Mouse (Mus musculus) hindbrain, embryonic 13.5 days (tissue): ENCODE measurements around the gene Gtf2h1. TPM values are rescaled to one million over a fixed set of nuclear protein-coding genes. Genes with fewer than 3 reads are reported as not detected.

Source experiments
- ATAC-seq: fragments of 200-750 bp; cut with Nextera tagmentation; 2 replicates; pipeline ENCODE4 v1.8.0; 2017; ENCODE audit warnings: moderate TSS enrichment; ENCODE audit not compliant: low FRiP score
- H3K27ac ChIP-seq: fragments of 300-500 bp; sonication (generic); 2 replicates; pipeline ENCODE4 v1.5.1; 2015; ENCODE audit warnings: inconsistent platforms, mild to moderate bottlenecking, moderate library complexity
- H3K27me3 ChIP-seq: fragments of 300-500 bp; sonication (generic); 2 replicates; pipeline ENCODE4 v1.6.1; 2015; ENCODE audit warnings: mild to moderate bottlenecking, inconsistent platforms
- H3K36me3 ChIP-seq: fragments of 300-500 bp; sonication (generic); 2 replicates; pipeline ENCODE4 v1.6.1; 2015; ENCODE audit warnings: mild to moderate bottlenecking, inconsistent platforms
- H3K4me1 ChIP-seq: fragments of 300-500 bp; sonication (generic); replicated peaks from 2 replicates; pipeline ENCODE4 v1.6.1; 2015; ENCODE audit warnings: inconsistent platforms
- H3K4me2 ChIP-seq: fragments of 300-500 bp; sonication (generic); 2 replicates; pipeline ENCODE4 v1.6.1; 2015; ENCODE audit warnings: inconsistent platforms, mild to moderate bottlenecking, moderate library complexity
- H3K4me3 ChIP-seq: fragments of 300-500 bp; sonication (generic); 2 replicates; pipeline ENCODE4 v1.5.1; 2015; ENCODE audit warnings: mild to moderate bottlenecking, inconsistent platforms
- H3K9ac ChIP-seq: fragments of 300-500 bp; sonication (generic); 2 replicates; pipeline ENCODE4 v1.6.1; 2015; ENCODE audit warnings: mild to moderate bottlenecking, inconsistent platforms
- H3K9me3 ChIP-seq: fragments of 300-500 bp; sonication (generic); 2 replicates; pipeline ENCODE4 v1.6.1; 2016; ENCODE audit warnings: inconsistent platforms
- WGBS: fragments of 180-500 bp; shearing (Covaris S2); methylation state at CpG from one replicate; pipeline ENCODE4 v1.1.7; 2015; 5-methylcytosine and 5-hydroxymethylcytosine counted together
- polyA plus RNA-seq: library from polyadenylated mRNA; unstranded; fragments of >200 nt; fragmentation: Nextera tagmentation; extraction: Ambion mirVana; gene quantifications from 2 replicates; pipeline ENCODE4 v1.2.1, GENCODE M21; 2015

Gene Gtf2h1
- polyA plus RNA-seq: 43.7 and 44.2 TPM in 2 replicates

DNA sequence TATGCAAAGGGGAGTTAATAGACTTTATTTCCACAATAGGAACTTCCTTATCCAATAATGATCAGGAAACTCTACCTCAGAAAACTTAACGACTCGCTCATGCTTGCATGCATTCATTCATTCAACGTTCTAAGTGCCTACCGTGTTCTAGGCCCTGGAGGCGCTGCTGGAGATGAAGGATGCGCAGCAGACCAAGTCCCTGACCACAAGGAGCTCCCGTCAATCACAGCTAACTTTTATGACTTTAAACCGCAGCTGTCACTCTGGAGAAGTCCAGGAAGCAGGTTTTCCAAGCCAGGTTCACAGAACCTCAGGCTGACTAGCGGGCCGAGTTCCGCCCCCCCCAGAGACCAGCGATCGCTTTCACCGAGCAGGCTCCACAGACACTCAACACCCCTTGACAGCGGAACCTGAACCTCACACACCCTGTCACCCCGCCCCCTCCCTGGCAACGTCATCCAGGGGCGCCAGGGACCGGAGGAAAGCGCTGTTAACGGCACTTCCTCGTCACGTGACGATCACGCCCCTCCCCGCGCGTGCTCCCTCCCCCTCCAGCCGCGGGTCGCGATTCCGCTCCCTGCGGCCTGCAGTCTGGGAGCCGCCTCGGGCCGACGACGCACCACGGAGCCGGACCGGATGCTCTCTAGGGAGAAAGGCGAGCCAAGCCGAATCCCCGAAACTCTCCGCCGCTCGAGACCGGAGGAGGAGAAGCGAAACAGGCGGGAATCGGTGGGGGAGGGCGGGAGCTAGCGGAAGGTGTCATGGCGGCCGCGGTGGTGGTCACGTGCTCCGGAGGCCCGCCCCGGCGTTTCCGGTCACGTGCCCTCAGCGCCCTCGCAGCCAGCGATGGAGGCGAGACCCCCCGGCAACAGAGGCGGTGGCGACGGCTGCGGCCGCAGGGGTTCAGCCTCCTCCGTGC, at the start of gene Gtf2h1, which contains the start of gene Hps5:
Gene Gtf2h1, plus strand, starts transcription at position 817 of the 919 bp plus-strand sequence.
Gene Hps5, minus strand, starts transcription at position 778 of the 919 bp plus-strand sequence.
- Histone ChIP-seq H3K27ac (peak within 1 kb of the TSS; percentile 86), H3K4me3 (peak within 1 kb of the TSS; percentile 93), H3K4me2 (peak within 1 kb of the TSS; percentile 96), H3K9me3 (no peaks in the 10 kb centered on the region), H3K27me3 (no peaks in the 10 kb centered on the region), H3K9ac (peak within 1 kb of the TSS; percentile 95), H3K4me1 (peaks cover 42% of the 10 kb centered on the region), H3K36me3 (peaks cover 9% of the 10 kb centered on the region)
- WGBS: under 1% methylated on average over 62 of the region's 75 CpGs
- ATAC-seq: peak; percentile 99

DNA sequence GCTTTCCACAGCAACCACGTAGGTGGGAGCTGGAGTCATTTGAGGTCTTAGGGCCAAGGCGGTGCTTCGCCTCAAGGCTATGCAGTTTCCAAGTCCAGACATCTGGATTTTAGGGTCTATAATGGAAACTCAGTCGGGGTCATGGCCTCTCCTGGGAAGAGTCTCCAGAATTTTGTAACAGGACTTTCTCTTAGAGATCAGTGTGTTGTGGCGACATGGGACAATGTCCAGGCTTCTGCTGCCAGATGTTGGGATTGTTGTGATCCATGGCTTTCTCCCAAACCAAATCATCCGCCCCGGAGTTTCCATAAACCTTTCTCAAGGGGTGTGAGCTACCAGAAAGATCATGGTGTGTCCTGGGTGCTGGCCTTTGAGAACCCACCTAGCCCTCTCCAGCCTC, 49.5 kb upstream of the Gtf2h1 start:
- no peak for ATAC-seq
- Histone ChIP-seq H3K9me3 (no peaks in the 10 kb centered on the region), H3K36me3 (no peaks in the 10 kb centered on the region), H3K4me1 (no peaks in the 10 kb centered on the region), H3K9ac (no peak overlapping the region), H3K27ac (no peak overlapping the region), H3K4me3 (no peak overlapping the region), H3K4me2 (no peak overlapping the region), H3K27me3 (no peaks in the 10 kb centered on the region)
- 88% methylated on average over 7 of the region's 7 CpGs for WGBS

DNA sequence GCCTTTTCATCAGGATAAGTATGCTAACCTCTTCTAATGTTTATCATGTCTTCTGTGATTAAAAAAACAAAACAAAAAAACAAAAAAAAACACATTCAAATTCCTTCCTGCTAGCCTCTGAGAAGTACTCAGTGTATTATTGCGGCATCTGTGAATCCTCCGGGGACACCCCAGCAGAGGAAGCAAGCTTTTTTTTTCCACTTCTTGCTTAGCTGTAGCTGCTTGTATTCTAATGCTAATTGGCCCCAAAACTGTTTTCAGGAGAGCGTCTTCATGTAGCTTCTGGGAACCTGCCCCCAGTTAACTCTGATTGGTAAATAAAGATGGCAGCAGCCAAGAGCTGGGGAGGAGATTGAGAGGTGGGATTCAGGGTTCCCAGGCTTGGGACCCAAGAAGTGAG, 47.4 kb upstream of the Gtf2h1 start:
- 28% methylated on average over 3 of the region's 3 CpGs for WGBS
- no peak for ATAC-seq
- Histone ChIP-seq H3K4me3 (no peak overlapping the region), H3K4me1 (no peaks in the 10 kb centered on the region), H3K27me3 (no peaks in the 10 kb centered on the region), H3K9me3 (no peaks in the 10 kb centered on the region), H3K36me3 (no peaks in the 10 kb centered on the region), H3K27ac (no peak overlapping the region), H3K9ac (no peak overlapping the region), H3K4me2 (no peak overlapping the region)

DNA sequence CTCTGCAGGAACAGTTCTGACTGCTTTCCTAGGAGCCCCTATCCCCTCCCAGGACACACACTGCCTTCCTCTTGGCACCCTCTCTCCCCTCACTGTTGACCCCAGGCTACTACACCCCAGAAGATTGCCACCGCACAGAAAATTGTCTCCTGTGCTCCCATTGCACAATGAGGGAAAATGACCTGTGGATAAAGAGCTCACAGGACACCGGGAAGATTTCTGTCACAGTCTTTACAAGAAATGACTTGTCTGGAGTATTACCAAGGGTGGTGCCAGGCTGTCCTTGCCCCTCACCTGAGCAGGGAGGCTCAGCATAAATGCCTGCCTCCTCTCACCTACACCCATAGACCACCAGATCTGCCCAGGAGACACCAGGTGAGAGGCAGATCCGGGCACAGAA, 44.4 kb upstream of the Gtf2h1 start, which contains the start of gene Saa2:
Gene Saa2, plus strand, starts transcription at position 301 of the 400 bp plus-strand sequence.
- H3K36me3 ChIP-seq: no peaks in the 10 kb centered on the region
- H3K9me3 ChIP-seq: no peaks in the 10 kb centered on the region
- no peak within 1 kb of the TSS for H3K4me3 ChIP-seq
- ATAC-seq: no peak
- 78% methylated on average over 3 of the region's 3 CpGs for WGBS
- no peak within 1 kb of the TSS for H3K9ac ChIP-seq
- no peaks in the 10 kb centered on the region for H3K27me3 ChIP-seq
- no peak within 1 kb of the TSS for H3K4me2 ChIP-seq
- no peaks in the 10 kb centered on the region for H3K4me1 ChIP-seq
- no peak within 1 kb of the TSS for H3K27ac ChIP-seq

DNA sequence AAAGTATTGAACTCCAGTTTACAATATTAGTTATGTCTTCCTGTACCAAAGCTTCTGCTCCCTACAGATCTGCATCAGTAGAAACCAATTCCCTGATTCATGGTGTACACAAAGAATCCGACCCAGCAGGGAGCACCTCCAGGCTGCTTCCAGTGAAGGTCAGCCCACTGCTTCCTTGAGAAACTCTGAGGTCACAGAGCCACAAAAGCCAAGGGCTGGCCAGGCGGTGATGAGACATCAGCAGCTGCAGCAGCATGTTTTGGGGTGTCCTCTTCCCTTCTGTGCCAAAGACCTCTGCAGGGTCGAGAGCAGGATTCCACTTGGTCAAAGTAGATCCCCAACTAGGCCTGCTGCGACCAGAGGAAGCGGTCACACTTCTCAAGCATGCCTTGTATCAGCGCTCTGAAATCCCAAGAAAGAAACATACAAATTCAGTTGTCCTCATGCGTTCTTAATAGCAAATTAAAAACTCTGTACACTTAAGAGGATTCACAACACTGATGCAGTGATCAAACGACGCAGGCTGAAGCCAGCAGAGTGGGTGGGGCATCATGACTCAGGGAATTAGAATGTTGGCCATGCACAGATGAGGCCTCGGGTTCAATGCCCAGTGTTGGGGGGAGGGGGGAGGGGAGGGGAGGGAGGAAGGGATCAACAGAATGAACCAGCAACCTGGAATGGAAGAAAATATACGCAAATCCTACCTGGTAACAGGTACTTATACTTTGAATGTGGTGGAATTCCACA, 34.7 kb upstream of the Gtf2h1 start:
- 82% methylated on average over 11 of the region's 11 CpGs for WGBS

DNA sequence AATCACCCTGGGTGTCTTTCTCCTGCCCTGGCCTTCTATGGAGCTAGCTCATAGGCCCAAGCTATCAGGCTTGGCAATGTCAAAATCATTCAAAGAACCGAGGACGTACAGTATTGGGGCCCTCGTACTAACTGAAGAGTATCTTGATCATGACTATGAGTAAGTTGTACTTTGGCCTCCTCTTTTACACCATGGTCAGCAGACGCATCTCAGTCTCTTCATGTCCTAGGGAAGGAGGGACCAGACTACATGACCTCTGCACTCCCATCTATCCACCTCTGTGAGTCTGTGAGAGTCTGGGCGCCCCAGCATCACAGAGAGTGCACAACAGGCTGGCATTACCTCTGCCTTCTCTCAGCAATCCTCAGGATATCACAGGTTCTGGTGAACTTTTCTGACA, 33.3 kb upstream of the Gtf2h1 start:
- peaks cover 80% of the 10 kb centered on the region for H3K36me3 ChIP-seq
- no peaks in the 10 kb centered on the region for H3K9me3 ChIP-seq
- no peak overlapping the region for H3K27ac ChIP-seq
- no peak overlapping the region for H3K4me3 ChIP-seq
- no peaks in the 10 kb centered on the region for H3K27me3 ChIP-seq
- no peak for ATAC-seq
- no peak overlapping the region for H3K4me2 ChIP-seq
- 96% methylated on average over 5 of the region's 5 CpGs for WGBS
- no peak overlapping the region for H3K9ac ChIP-seq
- H3K4me1 ChIP-seq: no peaks in the 10 kb centered on the region

More for the DNA sequence above, 34.7 kb upstream of the Gtf2h1 start:
- no peak for ATAC-seq
- no peak overlapping the region for H3K27ac ChIP-seq
- no peak overlapping the region for H3K9ac ChIP-seq
- H3K27me3 ChIP-seq: no peaks in the 10 kb centered on the region
- H3K4me2 ChIP-seq: no peak overlapping the region
- H3K4me3 ChIP-seq: no peak overlapping the region
- H3K36me3 ChIP-seq: peaks cover 67% of the 10 kb centered on the region
- H3K9me3 ChIP-seq: no peaks in the 10 kb centered on the region
- no peaks in the 10 kb centered on the region for H3K4me1 ChIP-seq

DNA sequence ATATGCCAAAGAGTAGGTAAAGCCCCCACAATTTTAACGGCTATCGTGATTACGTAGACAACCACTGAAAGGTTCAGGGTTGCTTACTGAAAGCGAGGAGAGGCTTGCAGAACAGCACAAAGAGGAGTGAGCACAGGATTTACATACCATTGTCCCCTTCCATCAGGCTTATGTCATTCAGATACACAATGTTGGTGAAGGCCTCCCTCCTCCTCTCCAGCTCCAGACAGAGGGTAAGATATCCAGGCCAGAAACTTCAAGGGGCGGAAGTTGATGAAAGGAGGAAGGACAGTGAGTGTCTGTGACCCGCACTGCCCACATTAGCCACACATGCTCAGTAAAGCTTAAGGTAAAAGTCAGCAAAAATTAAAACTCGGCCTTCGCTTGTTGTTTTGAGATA, 31.2 kb upstream of the Gtf2h1 start:
- H3K27ac ChIP-seq: no peak overlapping the region
- H3K4me1 ChIP-seq: no peaks in the 10 kb centered on the region
- 83% methylated on average over 8 of the region's 8 CpGs for WGBS
- H3K4me2 ChIP-seq: no peak overlapping the region
- no peak overlapping the region for H3K9ac ChIP-seq
- H3K9me3 ChIP-seq: no peaks in the 10 kb centered on the region
- ATAC-seq: no peak
- H3K36me3 ChIP-seq: peaks cover 91% of the 10 kb centered on the region
- H3K4me3 ChIP-seq: no peak overlapping the region
- H3K27me3 ChIP-seq: no peaks in the 10 kb centered on the region

DNA sequence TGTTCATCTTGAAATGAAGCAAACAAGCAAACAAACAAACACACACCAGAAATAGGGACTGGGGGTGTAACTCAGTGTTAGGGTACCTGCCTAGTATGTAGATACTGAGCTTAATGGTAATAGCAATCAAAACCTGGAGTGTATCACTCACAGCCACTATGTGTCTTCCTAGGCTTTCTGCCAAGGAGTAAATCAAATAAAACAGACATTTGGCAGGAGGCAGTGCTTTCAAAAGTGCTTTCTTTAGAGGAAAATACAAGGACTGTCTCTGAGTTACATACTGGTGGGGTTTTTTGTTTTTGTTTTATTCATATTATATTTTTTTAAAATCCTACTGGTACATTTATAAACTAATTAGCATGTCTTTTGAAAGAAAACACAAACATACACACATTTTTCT, 28.5 kb upstream of the Gtf2h1 start:
- ATAC-seq: no peak
- Histone ChIP-seq H3K9ac (no peak overlapping the region), H3K36me3 (peaks cover 83% of the 10 kb centered on the region), H3K27me3 (no peaks in the 10 kb centered on the region), H3K4me2 (no peak overlapping the region), H3K9me3 (no peaks in the 10 kb centered on the region), H3K27ac (no peak overlapping the region), H3K4me1 (no peaks in the 10 kb centered on the region), H3K4me3 (no peak overlapping the region)

DNA sequence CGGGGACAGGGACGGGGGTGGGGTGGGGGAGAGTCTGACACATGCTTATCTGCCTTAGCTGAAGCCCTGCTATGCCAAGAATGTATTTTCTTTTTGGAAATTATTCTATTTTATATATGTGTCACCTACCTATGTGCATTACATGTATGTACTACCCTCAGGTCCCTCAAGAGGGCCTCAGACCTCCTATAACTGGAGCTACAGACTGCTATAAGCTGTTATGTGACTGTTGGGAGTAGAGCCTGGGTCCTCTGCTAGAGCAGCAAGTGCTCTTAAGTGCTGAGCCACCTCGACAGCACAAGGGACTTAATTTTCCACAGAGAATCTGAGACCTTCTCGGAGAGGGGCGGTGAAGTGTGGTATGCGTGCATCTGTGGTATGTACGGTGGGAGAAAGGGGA, 27.5 kb upstream of the Gtf2h1 start:
- Histone ChIP-seq H3K9me3 (no peaks in the 10 kb centered on the region), H3K4me2 (no peak overlapping the region), H3K4me1 (no peaks in the 10 kb centered on the region), H3K9ac (no peak overlapping the region), H3K4me3 (no peak overlapping the region), H3K27me3 (no peaks in the 10 kb centered on the region), H3K36me3 (peaks cover 82% of the 10 kb centered on the region), H3K27ac (no peak overlapping the region)
- ATAC-seq: no peak
- WGBS: 96% methylated on average over 7 of the region's 7 CpGs

DNA sequence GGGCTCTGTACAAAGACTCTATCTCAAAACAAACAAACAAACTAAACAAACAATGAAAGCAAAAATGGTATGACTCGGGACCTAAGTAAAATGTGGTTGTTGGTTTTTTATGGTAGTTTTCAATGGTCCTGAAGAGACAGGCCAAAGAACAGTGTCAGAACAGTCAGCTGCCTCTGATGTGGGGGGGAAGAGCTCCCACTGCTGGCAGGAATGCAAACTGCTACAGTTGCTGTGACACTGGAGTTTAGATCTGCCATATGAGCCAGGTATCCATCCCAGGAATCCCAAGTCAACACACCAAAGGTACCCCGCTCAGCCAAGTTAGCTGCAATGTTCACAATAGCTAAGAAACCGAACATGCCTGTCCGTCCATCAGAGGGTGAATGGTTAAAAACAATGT, 25.2 kb upstream of the Gtf2h1 start:
- H3K4me3 ChIP-seq: no peak overlapping the region
- peaks cover 89% of the 10 kb centered on the region for H3K36me3 ChIP-seq
- no peaks in the 10 kb centered on the region for H3K27me3 ChIP-seq
- H3K4me2 ChIP-seq: no peak overlapping the region
- WGBS: 70% methylated on average over 4 of the region's 4 CpGs
- no peak overlapping the region for H3K9ac ChIP-seq
- ATAC-seq: no peak
- no peaks in the 10 kb centered on the region for H3K4me1 ChIP-seq
- no peaks in the 10 kb centered on the region for H3K9me3 ChIP-seq
- no peak overlapping the region for H3K27ac ChIP-seq

DNA sequence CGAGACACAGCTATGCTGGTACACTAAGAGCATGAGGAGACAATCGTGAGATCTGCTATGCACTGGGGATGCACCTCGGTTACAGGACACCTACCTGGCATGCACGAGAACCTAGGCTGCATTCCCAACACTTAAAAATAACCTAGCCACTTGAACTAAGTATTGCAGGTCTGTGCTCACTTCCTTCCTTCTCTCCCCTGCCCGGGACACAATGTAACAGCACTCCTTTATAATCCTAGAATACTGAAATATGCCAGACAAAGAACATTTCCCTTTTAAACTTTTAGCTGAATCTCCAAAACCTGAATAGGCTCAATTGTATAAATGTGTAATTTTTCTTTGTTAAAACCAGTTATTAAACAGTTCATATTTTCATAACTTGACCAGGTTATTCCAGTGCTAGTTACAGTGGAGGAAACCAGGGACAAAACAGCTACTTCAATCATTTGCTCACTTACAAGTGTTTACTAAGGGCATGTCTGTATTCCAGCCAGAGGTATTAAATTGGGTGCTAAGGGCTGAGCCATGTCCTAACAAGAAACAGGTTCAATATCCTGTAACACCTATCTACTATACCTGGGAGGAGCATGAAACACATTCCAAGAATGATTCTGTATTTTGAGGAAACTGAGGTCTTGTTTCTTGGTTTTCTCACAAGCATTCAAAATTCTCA, 6.6 kb upstream of the Gtf2h1 start:
- Histone ChIP-seq H3K9me3 (no peaks in the 10 kb centered on the region), H3K27me3 (no peaks in the 10 kb centered on the region), H3K36me3 (peaks cover 55% of the 10 kb centered on the region), H3K4me2 (no peak overlapping the region), H3K9ac (no peak overlapping the region), H3K4me1 (peaks cover 17% of the 10 kb centered on the region), H3K4me3 (no peak overlapping the region), H3K27ac (no peak overlapping the region)
- WGBS: 92% methylated on average over 5 of the region's 5 CpGs
- ATAC-seq: no peak

DNA sequence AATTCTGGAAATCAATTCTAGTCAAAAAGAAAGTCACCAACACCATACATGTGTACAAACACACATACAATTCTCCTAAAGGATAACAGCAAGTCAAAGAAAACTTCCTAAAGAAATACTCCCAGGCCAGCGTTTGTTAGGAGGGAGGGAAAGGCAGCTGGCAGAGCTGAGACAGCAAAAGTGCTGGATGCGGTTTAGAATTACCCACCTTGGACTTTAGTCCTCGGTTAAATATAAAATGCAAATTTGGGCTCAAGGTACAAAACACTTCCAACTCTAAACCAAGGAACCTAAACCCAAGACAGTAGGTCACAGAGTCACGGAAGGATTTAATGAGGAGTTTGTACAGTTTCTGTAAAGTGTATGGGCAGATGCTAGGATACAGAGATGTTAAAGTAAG, 2.0 kb upstream of the Gtf2h1 start:
- no peak for ATAC-seq

More for the DNA sequence above, 2.0 kb upstream of the Gtf2h1 start:
- Histone ChIP-seq H3K4me3 (no peak overlapping the region), H3K27me3 (no peaks in the 10 kb centered on the region), H3K4me2 (0 out of 2 replicates have a peak overlapping the region, but pooled peaks have one; percentile 66), H3K9me3 (no peaks in the 10 kb centered on the region), H3K27ac (no peak overlapping the region), H3K4me1 (peaks cover 42% of the 10 kb centered on the region), H3K9ac (no peak overlapping the region), H3K36me3 (peaks cover 17% of the 10 kb centered on the region)
- 91% methylated on average over 4 of the region's 4 CpGs for WGBS
